Mouse (Mus musculus) thymus, postnatal 0 days (tissue): ENCODE data around the gene Scgb2b11. TPM values are rescaled to one million over a fixed set of nuclear protein-coding genes. Genes with fewer than 3 reads are reported as not detected.
"Not testable (repeated sequence)": the region's sequence is repeated elsewhere in the genome, so short reads cannot be mapped to it uniquely, and the experiment has no call there.

ENCODE experiments used
- DNase-seq: peaks from one replicate; pipeline ENCODE4 v3.0.0-alpha.2; 2015; ENCODE audit warnings: low spot score
- polyA plus RNA-seq: library from polyadenylated mRNA; unstranded; fragments of >200 nt; fragmentation: Nextera tagmentation; extraction: Ambion mirVana; gene quantifications from 2 replicates; pipeline ENCODE4 v1.2.1, GENCODE M21; 2015

Scgb2b11 gene
- not detected in 2 replicates for polyA plus RNA-seq

DNA sequence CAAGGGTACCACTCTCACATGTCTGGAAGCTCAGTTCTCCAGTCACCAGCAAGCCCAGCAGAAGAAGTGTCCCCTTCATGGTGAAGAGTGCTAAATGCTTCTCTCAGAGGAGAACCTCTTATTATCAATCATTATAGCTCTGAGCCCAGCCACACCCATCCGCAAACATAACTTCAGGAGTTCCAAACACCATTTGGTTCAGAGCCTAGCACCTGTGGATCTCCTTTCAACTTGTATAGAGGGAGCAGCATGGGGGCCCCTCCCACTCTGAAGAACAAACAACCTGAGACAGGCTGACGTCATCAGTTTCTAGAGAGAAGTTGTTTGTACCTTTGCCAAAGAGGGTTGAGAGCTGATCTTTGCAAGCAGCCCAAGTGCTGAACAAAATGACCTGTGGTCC is at the start of gene Scgb2b11:
Gene Scgb2b11 (minus strand): TSS at position 101 of the 400 bp plus-strand sequence.
- not testable (repeated sequence) for DNase-seq

DNA sequence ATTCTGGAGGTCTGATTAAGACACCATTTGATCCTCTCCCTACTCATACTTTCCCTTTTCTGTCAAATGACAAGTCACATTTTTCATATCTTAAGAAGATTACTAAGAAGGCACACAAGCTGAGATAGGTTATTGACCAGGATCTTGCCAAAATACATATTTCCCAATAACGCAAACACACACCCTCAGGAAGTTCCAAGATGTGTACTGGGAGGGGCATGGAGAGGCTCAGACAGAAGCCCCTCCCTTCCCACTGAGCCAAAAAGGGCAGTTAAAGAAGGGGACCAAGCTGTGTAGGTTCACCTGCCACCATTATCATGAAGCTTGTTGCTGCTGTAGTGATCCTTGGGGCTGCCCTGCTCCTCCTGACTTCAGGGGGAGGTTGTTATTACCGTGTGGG is 11.6 kb upstream of the Scgb2b11 start, which contains the start of gene Scgb1b11:
Gene Scgb1b11 (plus strand): TSS at position 301 of the 400 bp plus-strand sequence.
- DNase-seq, result not testable (repeated sequence)

Other genes with a start within 250 kb of the Scgb2b11 start
- gene Scgb1b10, start 110.3 kb downstream of the Scgb2b11 start, polyA plus RNA-seq, result not detected in 2 replicates
- gene Scgb1b11, start 11.7 kb upstream of the Scgb2b11 start, polyA plus RNA-seq, result not detected in 2 replicates
- gene Scgb2b12, start 116.1 kb upstream of the Scgb2b11 start, polyA plus RNA-seq, result not detected in 2 replicates
- gene Scgb1b12, start 123.0 kb upstream of the Scgb2b11 start, polyA plus RNA-seq, result not detected in 2 replicates
- not detected in 2 replicates for gene Scgb1b29, start 230.4 kb upstream of the Scgb2b11 start, polyA plus RNA-seq